Mouse (Mus musculus) olfactory bulb, adult 2 months (tissue): ENCODE measurements at regions not wholly inside any gene's neighbourhood (a gene's known extent, or its start where the extent isn't known, plus 50 kb on each side); places are given as distances from the start of the nearest gene placed in this dataset.

Experiments
- CTCF ChIP-seq: fragments of 200-500 bp; IDR thresholded peaks from 2 replicates; pipeline ENCODE4 v1.5.1; 2012; ENCODE audit warnings: low read depth, mild to moderate bottlenecking, low read length, moderate library complexity; ENCODE audit not compliant: insufficient read depth
- POLR2A ChIP-seq: fragments of 200-500 bp; IDR thresholded peaks from 2 replicates; pipeline ENCODE4 v1.6.1; 2012; ENCODE audit warnings: mild to moderate bottlenecking, low read depth, low read length, moderate library complexity; ENCODE audit not compliant: insufficient read depth

GRCm38 (mm10) chr13:43919781-43920420 is 135.3 kb downstream of the Cd83 start:
- no peak for TF ChIP-seq CTCF
- no peak for TF ChIP-seq POLR2A
